Mouse (Mus musculus): ENCODE data around the gene Card10. TPM values are rescaled to one million over a fixed set of nuclear protein-coding genes. Genes with fewer than 3 reads are reported as not detected.

Card10 gene
- polyA plus RNA-seq, 1 experiment = 28.3 TPM

- WGBS = 72% methylated on average over 7 of the region's 7 CpGs
- no peaks in the 10 kb centered on the region for H3K27me3 ChIP-seq (ENCODE audit: control insufficient read depth, insufficient read depth, low read length)
- TF ChIP-seq CTCF (IDR thresholded peaks at IDR 0.05; ENCODE audit: extremely low read depth, insufficient read length, insufficient replicate concordance, low read depth, low read length) (no peak), POLR2A (IDR thresholded peaks at IDR 0.05; ENCODE audit: low read depth, low read length) (no peak)
- no peak overlapping the region for H3K4me3 ChIP-seq (ENCODE audit: low read depth, low read length)
- peaks cover 18% of the 10 kb centered on the region for H3K4me1 ChIP-seq (ENCODE audit: control insufficient read depth, insufficient read depth, insufficient read length, low read length)
- H3K27ac ChIP-seq (ENCODE audit: insufficient read depth, low read depth, low read length) = no peak overlapping the region
- H3K36me3 ChIP-seq (ENCODE audit: control insufficient read depth, insufficient read depth, low read length) = peaks cover 12% of the 10 kb centered on the region
These were observed 21.9 kb downstream of the Card10 start for GRCm38 (mm10) chr15:78780908-78781307.

- Histone ChIP-seq H3K4me3 (ENCODE audit: low read depth, low read length) (no peak overlapping the region), H3K36me3 (ENCODE audit: control insufficient read depth, insufficient read depth, low read length) (peaks cover 16% of the 10 kb centered on the region), H3K27me3 (ENCODE audit: control insufficient read depth, insufficient read depth, low read length) (no peaks in the 10 kb centered on the region), H3K4me1 (ENCODE audit: control insufficient read depth, insufficient read depth, insufficient read length, low read length) (peaks cover 16% of the 10 kb centered on the region), H3K27ac (ENCODE audit: insufficient read depth, low read depth, low read length) (no peak overlapping the region)
- no peak for TF ChIP-seq POLR2A (IDR thresholded peaks at IDR 0.05; ENCODE audit: low read depth, low read length)
- no peak for TF ChIP-seq CTCF (IDR thresholded peaks at IDR 0.05; ENCODE audit: extremely low read depth, insufficient read length, insufficient replicate concordance, low read depth, low read length)
- WGBS = 93% methylated on average over 14 of the region's 14 CpGs
These were observed 22.5 kb downstream of the Card10 start for GRCm38 (mm10) chr15:78780359-78780758.

GRCm38 (mm10) chr15:78779690-78780089 is 23.2 kb downstream of the Card10 start:
- H3K27me3 ChIP-seq (ENCODE audit: control insufficient read depth, insufficient read depth, low read length) = no peaks in the 10 kb centered on the region
- WGBS = 92% methylated on average over 5 of the region's 5 CpGs
- H3K4me3 ChIP-seq (ENCODE audit: low read depth, low read length) = no peak overlapping the region
- no peak overlapping the region for H3K27ac ChIP-seq (ENCODE audit: insufficient read depth, low read depth, low read length)
- H3K36me3 ChIP-seq (ENCODE audit: control insufficient read depth, insufficient read depth, low read length) = peaks cover 22% of the 10 kb centered on the region
- TF ChIP-seq POLR2A (IDR thresholded peaks at IDR 0.05; ENCODE audit: low read depth, low read length) (no peak), CTCF (IDR thresholded peaks at IDR 0.05; ENCODE audit: extremely low read depth, insufficient read length, insufficient replicate concordance, low read depth, low read length) (no peak)
- peaks cover 16% of the 10 kb centered on the region for H3K4me1 ChIP-seq (ENCODE audit: control insufficient read depth, insufficient read depth, insufficient read length, low read length)

DNA sequence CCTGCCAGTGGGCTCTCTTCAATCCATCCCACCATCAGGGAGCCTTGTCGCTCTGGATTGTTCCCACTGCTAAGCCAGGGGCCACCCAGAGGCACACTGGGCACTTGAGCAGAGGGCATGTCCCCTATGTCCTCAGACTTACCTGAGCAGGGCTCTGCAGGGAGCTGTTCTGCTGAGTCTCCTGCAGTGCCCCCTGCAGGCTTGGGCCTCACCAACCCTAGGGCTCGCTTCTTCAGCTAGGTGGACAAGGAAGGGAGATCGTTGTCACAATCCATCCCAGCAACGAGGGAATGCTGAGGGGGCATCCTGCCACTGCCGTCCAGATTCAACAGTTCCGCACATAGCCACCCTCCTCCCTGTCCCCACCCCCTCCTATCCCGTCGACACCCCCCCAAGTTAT is 23.6 kb downstream of the Card10 start:
- TF ChIP-seq POLR2A (IDR thresholded peaks at IDR 0.05; ENCODE audit: low read depth, low read length) (no peak), CTCF (IDR thresholded peaks at IDR 0.05; ENCODE audit: extremely low read depth, insufficient read length, insufficient replicate concordance, low read depth, low read length) (peak; percentile 26; the same call in 1 of the 2 replicates)
- Histone ChIP-seq H3K27me3 (ENCODE audit: control insufficient read depth, insufficient read depth, low read length) (no peaks in the 10 kb centered on the region), H3K4me1 (ENCODE audit: control insufficient read depth, insufficient read depth, insufficient read length, low read length) (peaks cover 16% of the 10 kb centered on the region), H3K27ac (ENCODE audit: insufficient read depth, low read depth, low read length) (no peak overlapping the region), H3K36me3 (ENCODE audit: control insufficient read depth, insufficient read depth, low read length) (peaks cover 23% of the 10 kb centered on the region), H3K4me3 (ENCODE audit: low read depth, low read length) (no peak overlapping the region)
- 79% methylated on average over 8 of the region's 8 CpGs for WGBS

DNA sequence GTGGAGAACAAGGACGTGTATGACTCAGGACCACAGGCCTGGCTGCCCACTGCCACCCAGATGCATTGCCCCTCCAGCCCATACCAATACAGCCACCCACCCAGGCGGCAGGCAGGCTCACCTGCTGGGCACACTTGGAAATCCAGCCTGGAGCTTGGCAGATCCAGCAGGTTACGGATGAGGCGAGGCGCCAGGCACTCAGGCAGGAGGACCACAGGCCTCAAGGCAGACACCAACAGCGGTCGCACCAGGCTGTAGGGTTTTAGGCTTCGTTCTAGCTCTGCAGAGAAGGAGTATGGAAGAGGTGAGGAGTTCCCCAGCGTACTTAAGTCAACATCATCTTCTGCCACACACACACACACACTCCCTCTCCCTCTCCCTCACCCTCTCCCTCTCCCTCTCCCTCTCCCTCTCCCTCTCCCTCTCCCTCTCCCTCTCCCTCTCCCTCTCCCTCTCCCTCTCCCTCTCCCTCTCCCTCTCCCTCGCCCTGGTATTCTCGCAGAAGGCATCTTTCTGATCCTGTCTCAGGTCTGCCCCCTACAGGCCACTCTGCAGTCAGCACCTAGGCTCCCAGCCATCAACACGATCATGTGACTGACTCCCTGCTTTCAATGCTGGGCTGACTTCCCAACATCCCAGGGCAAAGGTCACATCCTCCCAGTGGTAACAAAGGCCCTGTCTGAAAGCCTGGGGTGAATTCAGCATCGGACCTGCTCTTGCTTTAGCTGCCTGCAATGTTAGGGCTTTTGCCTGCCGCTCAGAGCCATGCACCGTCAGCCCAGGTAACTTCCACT is 24.6 kb downstream of the Card10 start:
- WGBS = 54% methylated on average over 14 of the region's 15 CpGs

GRCm38 (mm10) chr15:78773290-78773729 is 29.5 kb downstream of the Card10 start, which contains the start of gene Mfng:
Gene Mfng (minus strand): TSS chr15:78773475.
- under 1% methylated on average over 11 of the region's 11 CpGs for WGBS
- Histone ChIP-seq H3K27me3 (ENCODE audit: control insufficient read depth, insufficient read depth, low read length) (no peaks in the 10 kb centered on the region), H3K4me3 (ENCODE audit: low read depth, low read length) (peak within 1 kb of the TSS; percentile 58), H3K27ac (ENCODE audit: insufficient read depth, low read depth, low read length) (peak within 1 kb of the TSS; percentile 84), H3K36me3 (ENCODE audit: control insufficient read depth, insufficient read depth, low read length) (peaks cover 20% of the 10 kb centered on the region), H3K4me1 (ENCODE audit: control insufficient read depth, insufficient read depth, insufficient read length, low read length) (peaks cover 3% of the 10 kb centered on the region; the same call in 1 of the 2 replicates)
- TF ChIP-seq POLR2A (IDR thresholded peaks at IDR 0.05; ENCODE audit: low read depth, low read length) (0 out of 2 replicates have a peak, but pooled peaks have one; percentile 24), CTCF (IDR thresholded peaks at IDR 0.05; ENCODE audit: extremely low read depth, insufficient read length, insufficient replicate concordance, low read depth, low read length) (no peak)

More for the DNA sequence above, 24.6 kb downstream of the Card10 start:
- Histone ChIP-seq H3K4me3 (ENCODE audit: low read depth, low read length) (no peak overlapping the region), H3K27ac (ENCODE audit: insufficient read depth, low read depth, low read length) (no peak overlapping the region; the same call in 1 of the 2 replicates), H3K36me3 (ENCODE audit: control insufficient read depth, insufficient read depth, low read length) (peaks cover 23% of the 10 kb centered on the region), H3K4me1 (ENCODE audit: control insufficient read depth, insufficient read depth, insufficient read length, low read length) (peaks cover 19% of the 10 kb centered on the region), H3K27me3 (ENCODE audit: control insufficient read depth, insufficient read depth, low read length) (no peaks in the 10 kb centered on the region)
- no peak for TF ChIP-seq POLR2A (IDR thresholded peaks at IDR 0.05; ENCODE audit: low read depth, low read length)
- TF ChIP-seq CTCF (IDR thresholded peaks at IDR 0.05; ENCODE audit: extremely low read depth, insufficient read length, insufficient replicate concordance, low read depth, low read length) = peak; percentile 73; the same call in 1 of the 2 replicates

DNA sequence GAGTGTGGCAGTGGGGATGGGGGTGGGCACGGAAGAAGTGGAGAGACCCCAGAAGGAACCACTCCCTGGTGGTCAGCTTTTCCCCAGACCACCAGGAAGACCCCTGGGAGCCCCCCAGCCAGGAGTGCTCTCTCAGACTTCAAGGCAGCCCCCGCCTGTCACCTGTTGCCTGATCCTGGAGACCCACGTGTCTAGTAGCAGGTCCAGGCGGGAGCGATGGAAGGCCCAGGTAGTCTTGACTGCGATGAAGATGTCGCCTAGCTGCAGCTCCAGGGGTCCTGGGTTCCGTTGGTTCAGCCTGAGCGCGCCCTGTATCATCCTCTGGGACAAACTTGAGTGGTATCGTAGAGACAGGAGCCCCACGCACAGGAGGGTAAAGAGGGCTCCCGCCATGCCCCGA is 30.0 kb downstream of the Card10 start:
- peaks cover 17% of the 10 kb centered on the region for H3K36me3 ChIP-seq (ENCODE audit: control insufficient read depth, insufficient read depth, low read length)
- peaks cover 3% of the 10 kb centered on the region; the same call in 1 of the 2 replicates for H3K4me1 ChIP-seq (ENCODE audit: control insufficient read depth, insufficient read depth, insufficient read length, low read length)
- H3K27me3 ChIP-seq (ENCODE audit: control insufficient read depth, insufficient read depth, low read length) = no peaks in the 10 kb centered on the region
- WGBS = 46% methylated on average over 14 of the region's 14 CpGs
- peak overlapping the region; percentile 84 for H3K27ac ChIP-seq (ENCODE audit: insufficient read depth, low read depth, low read length)
- peak overlapping the region; percentile 58 for H3K4me3 ChIP-seq (ENCODE audit: low read depth, low read length)
- TF ChIP-seq POLR2A (IDR thresholded peaks at IDR 0.05; ENCODE audit: low read depth, low read length) (no peak), CTCF (IDR thresholded peaks at IDR 0.05; ENCODE audit: extremely low read depth, insufficient read length, insufficient replicate concordance, low read depth, low read length) (no peak)

All from small intestine, adult 2 months (tissue).